Comparison of ENCODE assay signal across 21 mouse cellular contexts in genomic region chr1:106232460-106232850, GRCm38 (mm10).
A peak's percentile ranks its signal among the peaks of the same experiment; 100 is the strongest.
DNase-seq lines count a peak whose midpoint lies in the region; ATAC-seq and TF ChIP-seq lines count a peak whose summit lies in the region.
"Had no signal": no experiment of that assay in that cellular context is flagged by ENCODE, and none has a peak within 500 bp of the region (broad histone marks: within the 10 kb centered on the region; RNA-seq: fewer than 3 reads in every experiment).

No protein-coding gene starts in this region.

- intact Hi-C loops in left cerebral cortex, adult 2 months (cut with DNase I), result loop anchor here (5.0 kb wide), 1 partner anchor 60 kb away; the partner anchor contains the start of gene Phlpp1
- intact Hi-C loops in left cerebral cortex, postnatal 25 days (cut with DNase I), result no loop called here

- peak; percentile 29 for DNase-seq in cerebellum, adult 11-12 months
- DNase-seq in heart, adult 11 months, result peak; percentile 86
- DNase-seq in left cerebral cortex, adult 2 months (ENCODE audit: extremely low spot score in 1 of 2, low spot score in 2 of 2), result no peak
- DNase-seq in left cerebral cortex, postnatal 25 days (ENCODE audit: low spot score in 2 of 2), result no peak
- DNase-seq in kidney, postnatal 36 days, result peak; percentile 63 to 70
- DNase-seq in midbrain, embryonic 10.5 days (ENCODE audit: low spot score), result no peak
- DNase-seq: adrenal gland, adult 2 months; gastrocnemius, postnatal 25 days; lung, adult 2 months; thymus, postnatal 14 days had no signal

- no peaks in the 10 kb centered on the region for H3K36me3 ChIP-seq in heart, embryonic 11.5 days (ENCODE audit: control insufficient read depth, insufficient read depth, low read length)
- no peaks in the 10 kb centered on the region for H3K36me3 ChIP-seq in midbrain, embryonic 10.5 days
- H3K36me3 ChIP-seq: embryonic facial prominence, embryonic 13.5 days; G1E; heart, embryonic 10.5 days; hindbrain, embryonic 15.5 days; limb, embryonic 15.5 days had no signal

- no peak for ATAC-seq in cerebellum, adult (ENCODE audit: insufficient number of reproducible peaks, low FRiP score, low TSS enrichment)
- no peak for ATAC-seq in heart, embryonic 11.5 days (replicated peaks; ENCODE audit: insufficient number of reproducible peaks, low FRiP score, low TSS enrichment)
- ATAC-seq: CD4-positive, CD25-positive, alpha-beta regulatory T cell, adult 4 months; intestine, postnatal 0 days had no signal

- H3K9me3 ChIP-seq in heart, embryonic 11.5 days (replicated peaks; ENCODE audit: control insufficient read depth, low read length), result no peaks in the 10 kb centered on the region
- no peaks in the 10 kb centered on the region for H3K9me3 ChIP-seq in midbrain, embryonic 10.5 days (replicated peaks)
- H3K9me3 ChIP-seq: embryonic facial prominence, embryonic 13.5 days; G1E; heart, embryonic 10.5 days; hindbrain, embryonic 15.5 days; limb, embryonic 15.5 days had no signal

- H3K4me2 ChIP-seq in heart, embryonic 11.5 days, result no peak overlapping the region
- H3K4me2 ChIP-seq: embryonic facial prominence, embryonic 13.5 days; hindbrain, embryonic 15.5 days; limb, embryonic 15.5 days; midbrain, embryonic 11.5 days had no signal

- H3K4me1 ChIP-seq in heart, embryonic 11.5 days (ENCODE audit: control insufficient read depth, insufficient read depth, low read length), result no peaks in the 10 kb centered on the region
- H3K4me1 ChIP-seq in midbrain, embryonic 10.5 days, result no peaks in the 10 kb centered on the region
- H3K4me1 ChIP-seq: heart, embryonic 10.5 days had no signal

- 83% methylated on average over 4 of the region's 4 CpGs for WGBS in heart, embryonic 11.5 days (ENCODE audit: insufficient replicate concordance)
- WGBS in midbrain, embryonic 10.5 days, result 91% methylated on average over 4 of the region's 4 CpGs

- H3K4me3 ChIP-seq in heart, embryonic 11.5 days (ENCODE audit: low read depth, low read length), result no peak overlapping the region
- no peak overlapping the region for H3K4me3 ChIP-seq in left cerebral cortex, adult 2 months
- H3K4me3 ChIP-seq in midbrain, embryonic 10.5 days, result no peak overlapping the region
- H3K4me3 ChIP-seq: embryonic facial prominence, embryonic 13.5 days; heart, embryonic 10.5 days; hindbrain, embryonic 15.5 days; limb, embryonic 15.5 days had no signal

- H3K9ac ChIP-seq in heart, embryonic 11.5 days (ENCODE audit: low read depth, low read length), result no peak overlapping the region
- H3K9ac ChIP-seq: embryonic facial prominence, embryonic 13.5 days; hindbrain, embryonic 15.5 days; limb, embryonic 15.5 days had no signal

- H3K27ac ChIP-seq in heart, embryonic 11.5 days (ENCODE audit: low read depth, low read length), result no peak overlapping the region
- H3K27ac ChIP-seq in left cerebral cortex, adult 2 months, result peak overlapping the region; percentile 4; the same call in 1 of the 2 replicates
- no peak overlapping the region for H3K27ac ChIP-seq in midbrain, embryonic 10.5 days (replicated peaks)
- H3K27ac ChIP-seq: embryonic facial prominence, embryonic 13.5 days; heart, embryonic 10.5 days; hindbrain, embryonic 15.5 days; limb, embryonic 15.5 days; stomach, postnatal 0 days had no signal

- no peak for TF ChIP-seq CTCF in left cerebral cortex, adult 2 months (IDR thresholded peaks at IDR 0.05)

- no peaks in the 10 kb centered on the region for H3K27me3 ChIP-seq in heart, embryonic 11.5 days (ENCODE audit: control insufficient read depth, insufficient read depth, low read length)
- H3K27me3 ChIP-seq in midbrain, embryonic 10.5 days (ENCODE audit: low read depth, poor library complexity, severe bottlenecking), result no peaks in the 10 kb centered on the region
- H3K27me3 ChIP-seq: embryonic facial prominence, embryonic 13.5 days; hindbrain, embryonic 15.5 days; limb, embryonic 15.5 days had no signal

Comparison
In these comparisons a context has a peak if more than half of its experiments do, and no peak if none do; other contexts are left out.
1. DNase-seq: peak in cerebellum, adult 11-12 months (single experiment), heart, adult 11 months (single experiment) and kidney, postnatal 36 days (2 of 2); none in left cerebral cortex, adult 2 months (0 of 2), left cerebral cortex, postnatal 25 days (0 of 2) and midbrain, embryonic 10.5 days (single experiment).